Mouse (Mus musculus) kidney, adult 8-10 months (tissue): ENCODE data around the gene Spatc1l.

Source experiments
- DNase-seq, 2 experiments: peaks; one replicate each; pipeline ENCODE4 v3.0.0; 2022

The Spatc1l gene

DNA sequence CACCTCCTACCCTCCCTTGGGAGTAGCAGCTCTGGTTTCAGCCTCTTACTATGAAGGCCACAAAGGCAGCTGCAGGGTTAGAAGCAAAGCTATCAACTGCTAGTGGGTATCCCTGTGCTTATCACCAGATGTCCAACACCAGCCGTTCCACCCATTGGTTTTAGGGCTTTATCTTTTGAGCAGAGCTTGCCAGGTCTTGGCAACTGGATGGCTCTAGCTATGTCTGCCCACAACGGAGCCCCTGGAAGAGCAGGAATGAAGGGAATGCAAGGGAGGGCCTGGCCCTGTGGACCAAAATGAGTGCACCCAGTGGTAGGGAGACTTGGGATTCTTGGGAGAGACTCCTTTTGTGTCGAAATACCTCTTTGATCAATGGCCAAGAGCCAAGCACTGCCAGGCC, 40.6 kb downstream of the Spatc1l start:
- no peak for DNase-seq

- no peak for DNase-seq
Measured at GRCm38 (mm10) chr10:76612473-76612872, 50.4 kb downstream of the Spatc1l start.
